Mouse (Mus musculus) myocyte (in vitro differentiated cells): ENCODE measurements around the gene Ttpal. TPM values are rescaled to one million over a fixed set of nuclear protein-coding genes. Genes with fewer than 3 reads are reported as not detected.

Source experiments
- H3K27me3 ChIP-seq: one replicate; pipeline ENCODE4 v1.6.1; 2011; ENCODE audit not compliant: control insufficient read depth, insufficient read depth, insufficient read length
- H3K36me3 ChIP-seq: one replicate; pipeline ENCODE4 v1.6.1; 2011; ENCODE audit not compliant: control insufficient read depth, insufficient read depth
- H3K4me2 ChIP-seq: one replicate; pipeline ENCODE4 v1.6.1; 2011; ENCODE audit warnings: low read depth, control low read depth
- H3K4me3 ChIP-seq: one replicate; pipeline ENCODE4 v1.5.1; 2011; ENCODE audit warnings: mild to moderate bottlenecking, control low read depth, moderate library complexity
- H3K79me2 ChIP-seq: one replicate; pipeline ENCODE4 v1.6.1; 2011; ENCODE audit not compliant: control insufficient read depth, insufficient read depth
- H3ac ChIP-seq: one replicate; pipeline ENCODE4 v1.6.1; 2011; ENCODE audit not compliant: control insufficient read depth, insufficient read length
- CEBPB ChIP-seq: IDR thresholded peaks from 2 replicates; pipeline ENCODE4 v1.6.1; 2011; ENCODE audit warnings: mild to moderate bottlenecking, moderate library complexity; ENCODE audit not compliant: poor library complexity, insufficient read depth, severe bottlenecking
- E2F4 ChIP-seq: IDR thresholded peaks from one replicate; pipeline ENCODE4 v1.6.1; 2011; ENCODE audit warnings: mild to moderate bottlenecking, control low read depth, moderate library complexity; ENCODE audit not compliant: insufficient read depth
- MAX ChIP-seq: IDR thresholded peaks from one replicate; pipeline ENCODE4 v1.6.1; 2011; ENCODE audit warnings: low read depth, mild to moderate bottlenecking, control low read depth
- MYOD1 ChIP-seq, 3 experiments: IDR thresholded peaks; one replicate each; pipeline ENCODE4 v1.6.1; 2011; ENCODE audit warnings: control low read depth in 2 of 3, low read depth in 2 of 3, mild to moderate bottlenecking in 2 of 3, moderate library complexity in 1 of 3; ENCODE audit not compliant: insufficient read length in 2 of 3, control insufficient read depth in 1 of 3
- MYOG ChIP-seq, 3 experiments: IDR thresholded peaks; one replicate each; pipeline ENCODE4 v1.6.1; 2011; ENCODE audit warnings: control low read depth in 2 of 3, low read depth in 2 of 3, mild to moderate bottlenecking in 2 of 3; ENCODE audit not compliant: insufficient read length in 2 of 3, control insufficient read depth in 1 of 3, insufficient read depth in 1 of 3
- POLR2A ChIP-seq: IDR thresholded peaks from one replicate; pipeline ENCODE4 v1.6.1; 2011; ENCODE audit warnings: low read depth, mild to moderate bottlenecking, control low read depth, moderate library complexity; ENCODE audit not compliant: insufficient read length
- POLR2AphosphoS2 ChIP-seq: IDR thresholded peaks from one replicate; pipeline ENCODE4 v1.6.1; 2011; ENCODE audit warnings: low read depth, control low read depth; ENCODE audit not compliant: insufficient read length
- REST ChIP-seq: IDR thresholded peaks from one replicate; pipeline ENCODE4 v1.6.1; 2011; ENCODE audit warnings: mild to moderate bottlenecking, control low read depth, moderate library complexity; ENCODE audit not compliant: insufficient read depth, insufficient read length
- SRF ChIP-seq: IDR thresholded peaks from one replicate; pipeline ENCODE4 v1.6.1; 2011; ENCODE audit warnings: low read depth; ENCODE audit not compliant: control insufficient read depth, insufficient read length
- TCF12 ChIP-seq: IDR thresholded peaks from one replicate; pipeline ENCODE4 v1.6.1; 2011; ENCODE audit warnings: mild to moderate bottlenecking, control low read depth; ENCODE audit not compliant: poor library complexity, insufficient read depth, severe bottlenecking
- TCF3 ChIP-seq: IDR thresholded peaks from one replicate; pipeline ENCODE4 v1.6.1; 2011; ENCODE audit warnings: low read depth, control low read depth; ENCODE audit not compliant: insufficient read length
- USF1 ChIP-seq: IDR thresholded peaks from one replicate; pipeline ENCODE4 v1.6.1; 2011; ENCODE audit warnings: low read depth, mild to moderate bottlenecking, control low read depth, moderate library complexity
- polyA plus RNA-seq: library from polyadenylated mRNA; unstranded; fragments of >200 nt; fragmentation: generic; extraction: Trizol; gene quantifications from one replicate; pipeline ENCODE4 v1.2.1, GENCODE M21; 2012; ENCODE audit warnings: missing spikeins

The Ttpal gene
- polyA plus RNA-seq, 1 experiment: 20.2 TPM

GRCm38 (mm10) chr2:163558548-163558947 is 43.6 kb upstream of the Ttpal start:
- Histone ChIP-seq H3K4me2 (no peak overlapping the region), H3ac (no peak overlapping the region), H3K36me3 (no peaks in the 10 kb centered on the region), H3K4me3 (no peak overlapping the region), H3K79me2 (no peaks in the 10 kb centered on the region), H3K27me3 (peaks cover 54% of the 10 kb centered on the region)
- TF ChIP-seq POLR2A: no peak
- TF ChIP-seq E2F4: no peak
- no peak for TF ChIP-seq TCF3
- TF ChIP-seq MYOD1 (IDR thresholded peaks at IDR 0.05; ENCODE audit: control insufficient read depth in 1 of 3, insufficient read length in 2 of 3, low read depth in 2 of 3): no peak
- TF ChIP-seq MAX: no peak
- no peak for TF ChIP-seq REST
- TF ChIP-seq CEBPB: no peak
- no peak for TF ChIP-seq TCF12
- no peak for TF ChIP-seq SRF
- TF ChIP-seq MYOG (IDR thresholded peaks at IDR 0.05; ENCODE audit: control insufficient read depth in 1 of 3, insufficient read depth in 1 of 3, insufficient read length in 2 of 3, low read depth in 2 of 3): no peak
- TF ChIP-seq USF1: no peak
- TF ChIP-seq POLR2AphosphoS2: no peak

- Histone ChIP-seq H3K4me2 (no peak overlapping the region), H3K4me3 (no peak overlapping the region), H3K27me3 (peaks cover 60% of the 10 kb centered on the region), H3ac (no peak overlapping the region), H3K79me2 (no peaks in the 10 kb centered on the region), H3K36me3 (no peaks in the 10 kb centered on the region)
- TF ChIP-seq TCF12: no peak
- no peak for TF ChIP-seq MYOG (IDR thresholded peaks at IDR 0.05; ENCODE audit: control insufficient read depth in 1 of 3, insufficient read depth in 1 of 3, insufficient read length in 2 of 3, low read depth in 2 of 3)
- TF ChIP-seq USF1: no peak
- TF ChIP-seq POLR2AphosphoS2: no peak
- no peak for TF ChIP-seq SRF
- TF ChIP-seq MAX: no peak
- no peak for TF ChIP-seq TCF3
Measured at GRCm38 (mm10) chr2:163559236-163559635, 42.9 kb upstream of the Ttpal start.

GRCm38 (mm10) chr2:163560247-163560646 is 41.9 kb upstream of the Ttpal start:
- Histone ChIP-seq H3ac (no peak overlapping the region), H3K4me2 (no peak overlapping the region), H3K36me3 (no peaks in the 10 kb centered on the region), H3K27me3 (peaks cover 61% of the 10 kb centered on the region), H3K79me2 (no peaks in the 10 kb centered on the region), H3K4me3 (no peak overlapping the region)
- TF ChIP-seq TCF3 (no peak), REST (no peak), MAX (no peak), E2F4 (no peak)

GRCm38 (mm10) chr2:163561258-163561948 is 40.7 kb upstream of the Ttpal start:
- TF ChIP-seq POLR2A (no peak), TCF3 (no peak), REST (no peak), E2F4 (no peak), MAX (no peak), SRF (no peak), POLR2AphosphoS2 (no peak), USF1 (no peak), MYOD1 (IDR thresholded peaks at IDR 0.05; ENCODE audit: control insufficient read depth in 1 of 3, insufficient read length in 2 of 3, low read depth in 2 of 3) (no peak), TCF12 (no peak), MYOG (IDR thresholded peaks at IDR 0.05; ENCODE audit: control insufficient read depth in 1 of 3, insufficient read depth in 1 of 3, insufficient read length in 2 of 3, low read depth in 2 of 3) (no peak), CEBPB (no peak)
- Histone ChIP-seq H3K79me2 (no peaks in the 10 kb centered on the region), H3K4me3 (no peak overlapping the region), H3ac (no peak overlapping the region), H3K4me2 (no peak overlapping the region), H3K27me3 (peaks cover 65% of the 10 kb centered on the region), H3K36me3 (no peaks in the 10 kb centered on the region)

GRCm38 (mm10) chr2:163564646-163565045 is 37.5 kb upstream of the Ttpal start:
- no peak for TF ChIP-seq MYOG (IDR thresholded peaks at IDR 0.05; ENCODE audit: control insufficient read depth in 1 of 3, insufficient read depth in 1 of 3, insufficient read length in 2 of 3, low read depth in 2 of 3)
- TF ChIP-seq MYOD1 (IDR thresholded peaks at IDR 0.05; ENCODE audit: control insufficient read depth in 1 of 3, insufficient read length in 2 of 3, low read depth in 2 of 3): no peak
- peak; percentile 90 for TF ChIP-seq REST
- no peak for TF ChIP-seq CEBPB
- Histone ChIP-seq H3K27me3 (peaks cover 58% of the 10 kb centered on the region), H3K36me3 (no peaks in the 10 kb centered on the region), H3ac (no peak overlapping the region), H3K4me2 (no peak overlapping the region), H3K4me3 (no peak overlapping the region), H3K79me2 (no peaks in the 10 kb centered on the region)
